Mouse (Mus musculus): ENCODE data around the gene Rgl1.
A peak's percentile ranks its signal among the peaks of the same experiment; 100 is the strongest.
"Not testable (repeated sequence)": the region's sequence is repeated elsewhere in the genome, so short reads cannot be mapped to it uniquely, and the experiment has no call there.

Gene Rgl1

DNA sequence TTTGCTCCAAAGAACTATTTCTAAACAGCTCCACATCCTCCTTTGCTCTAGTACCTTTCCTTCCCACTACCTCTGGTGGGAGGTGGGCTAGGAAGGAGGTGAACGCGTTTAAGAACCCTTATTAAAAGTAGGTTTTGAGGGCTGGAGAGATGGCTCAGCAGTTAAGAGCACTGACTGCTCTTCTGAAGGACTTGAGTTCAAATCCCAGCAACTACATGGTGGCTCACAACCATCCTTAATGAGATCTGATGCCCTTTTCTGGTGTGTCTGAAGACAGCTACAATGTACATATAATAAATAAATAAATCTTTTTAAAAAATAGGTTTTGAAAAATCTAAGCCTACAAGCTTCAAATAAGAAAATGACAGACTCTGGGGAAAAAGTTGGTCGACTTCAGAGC is 19.3 kb upstream of the Rgl1 start:
- not testable (repeated sequence) for DNase-seq (ENCODE audit: low spot score in 2 of 2)

DNA sequence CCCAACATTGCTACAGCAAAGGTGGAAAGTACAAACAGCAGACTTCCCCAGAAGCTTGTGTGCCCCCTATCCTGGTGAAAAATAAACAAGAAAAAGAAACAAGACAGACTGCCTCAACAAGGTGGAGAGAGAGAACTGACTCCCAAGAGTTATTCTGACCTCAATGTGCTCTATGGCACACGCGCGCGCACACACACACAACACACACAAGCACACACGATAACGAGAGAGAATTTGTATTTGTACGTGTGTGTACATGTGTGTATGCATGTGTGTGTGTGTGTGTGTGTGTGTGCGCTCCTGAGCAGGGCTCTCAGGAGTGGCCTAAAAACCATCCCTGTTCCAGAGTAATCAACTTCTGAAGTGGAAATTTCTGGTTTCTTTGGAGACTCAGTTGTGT is 18.5 kb upstream of the Rgl1 start:
- no peak for DNase-seq (ENCODE audit: low spot score in 2 of 2)

DNA sequence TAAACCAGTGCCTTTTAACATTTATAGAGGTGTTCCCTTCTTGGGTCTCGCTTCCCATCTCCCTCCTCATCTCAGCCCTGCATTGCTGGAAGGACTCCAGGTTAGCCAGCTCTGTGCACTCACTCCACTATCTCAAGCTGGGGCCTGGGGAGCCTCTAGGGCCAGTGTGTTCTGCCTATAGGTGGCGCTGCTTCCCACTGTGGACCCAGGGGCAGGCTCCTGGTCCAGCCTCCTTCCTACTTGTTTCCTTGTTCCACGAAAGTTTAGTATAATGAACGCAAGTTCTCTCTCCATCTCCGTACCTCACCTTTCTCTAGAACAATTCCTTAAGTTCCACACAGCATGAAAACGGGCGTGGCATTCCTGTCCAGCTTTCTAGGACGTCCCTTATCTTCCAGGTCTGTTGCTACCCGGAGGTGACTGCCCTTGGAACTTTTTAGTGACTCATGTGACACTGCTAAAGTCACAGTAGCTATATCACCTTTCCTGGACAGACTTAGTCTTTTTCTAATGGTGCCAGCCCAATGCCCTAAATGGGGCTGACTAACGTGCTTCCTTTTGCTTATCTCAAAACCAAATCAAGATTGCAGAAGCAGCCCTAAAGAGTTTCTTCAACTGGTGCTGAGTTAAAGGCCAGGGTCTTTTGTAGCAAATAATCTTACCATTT is 13.1 kb upstream of the Rgl1 start:
- DNase-seq (ENCODE audit: low spot score in 2 of 2): peak in 1 of 2 experiments; percentile 57

DNA sequence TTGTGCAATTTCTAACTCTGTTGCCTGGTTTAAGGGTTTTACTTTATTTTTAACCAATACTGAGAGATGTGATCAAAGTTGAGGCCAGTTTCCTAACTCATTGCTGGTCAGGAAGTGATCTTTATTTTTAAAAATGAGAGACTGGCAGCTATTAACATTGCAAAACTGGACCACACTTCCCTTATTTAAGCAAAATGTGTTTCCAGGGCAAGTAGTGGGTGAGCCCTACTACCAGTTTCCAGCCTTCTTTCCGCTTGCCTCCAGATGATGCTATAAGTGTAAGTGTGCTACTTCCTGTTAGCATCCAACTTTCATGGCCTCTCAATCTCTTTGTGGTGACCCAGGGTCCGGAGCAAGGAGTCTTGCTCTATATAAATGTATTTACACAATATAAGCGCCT is 8.4 kb upstream of the Rgl1 start:
- DNase-seq (ENCODE audit: low spot score in 2 of 2): not testable (repeated sequence)

DNA sequence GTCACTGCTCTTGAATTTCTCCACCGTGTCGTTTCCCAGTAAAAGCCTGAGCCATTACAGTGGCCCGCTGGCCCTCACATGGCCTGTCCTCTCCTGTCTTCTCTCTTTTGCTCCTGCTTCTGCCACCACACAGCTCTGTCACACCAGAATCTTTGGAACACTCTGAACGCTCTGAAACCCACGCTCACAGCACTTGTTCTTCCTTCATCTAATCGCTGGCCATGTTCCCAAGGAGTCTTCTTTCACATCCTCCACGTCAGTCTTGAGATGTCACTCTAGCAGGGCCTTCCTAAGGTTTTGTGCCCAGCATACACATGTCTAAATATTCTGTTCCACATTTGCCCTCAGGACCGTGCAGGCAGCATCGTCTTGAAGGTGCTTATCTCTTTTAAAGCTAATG is 4.9 kb upstream of the Rgl1 start:
- no peak for DNase-seq (ENCODE audit: low spot score in 2 of 2)

DNA sequence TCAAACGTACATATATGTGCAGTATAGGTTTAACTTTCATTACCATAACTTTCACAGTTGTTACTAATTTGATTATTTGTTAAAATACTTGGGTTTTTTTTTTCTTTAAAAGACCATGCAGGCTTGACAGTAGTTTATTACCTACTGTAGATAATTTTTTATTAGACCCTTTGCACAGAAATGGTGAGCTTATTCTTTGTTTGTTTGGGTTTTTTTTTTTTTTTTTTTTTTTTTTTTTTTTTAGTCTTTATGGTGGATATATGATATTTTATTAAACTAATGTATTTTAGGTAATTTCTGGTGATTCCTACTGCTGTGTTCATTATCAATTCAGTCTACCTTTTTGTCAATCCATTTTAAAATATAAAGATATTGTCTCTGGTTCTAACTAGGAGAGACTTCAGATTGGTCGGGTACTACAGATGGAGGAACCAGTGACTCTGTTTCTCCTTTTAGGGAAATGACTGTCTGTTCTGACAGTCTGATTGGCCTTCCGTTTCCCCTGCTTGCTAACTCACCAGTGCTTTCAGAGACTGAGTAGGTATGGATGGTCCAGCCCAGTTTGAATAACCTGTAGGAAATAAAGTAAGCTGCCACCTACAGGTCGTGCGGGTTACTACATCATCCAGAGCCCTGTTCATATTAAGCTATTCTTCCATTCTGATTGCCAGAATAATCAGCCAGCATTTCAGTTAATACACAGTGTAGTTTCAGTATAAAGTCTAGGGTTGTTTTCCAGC is 1.8 kb upstream of the Rgl1 start:
- peak; percentile 65 to 86 for DNase-seq (ENCODE audit: low spot score in 2 of 2)

DNA sequence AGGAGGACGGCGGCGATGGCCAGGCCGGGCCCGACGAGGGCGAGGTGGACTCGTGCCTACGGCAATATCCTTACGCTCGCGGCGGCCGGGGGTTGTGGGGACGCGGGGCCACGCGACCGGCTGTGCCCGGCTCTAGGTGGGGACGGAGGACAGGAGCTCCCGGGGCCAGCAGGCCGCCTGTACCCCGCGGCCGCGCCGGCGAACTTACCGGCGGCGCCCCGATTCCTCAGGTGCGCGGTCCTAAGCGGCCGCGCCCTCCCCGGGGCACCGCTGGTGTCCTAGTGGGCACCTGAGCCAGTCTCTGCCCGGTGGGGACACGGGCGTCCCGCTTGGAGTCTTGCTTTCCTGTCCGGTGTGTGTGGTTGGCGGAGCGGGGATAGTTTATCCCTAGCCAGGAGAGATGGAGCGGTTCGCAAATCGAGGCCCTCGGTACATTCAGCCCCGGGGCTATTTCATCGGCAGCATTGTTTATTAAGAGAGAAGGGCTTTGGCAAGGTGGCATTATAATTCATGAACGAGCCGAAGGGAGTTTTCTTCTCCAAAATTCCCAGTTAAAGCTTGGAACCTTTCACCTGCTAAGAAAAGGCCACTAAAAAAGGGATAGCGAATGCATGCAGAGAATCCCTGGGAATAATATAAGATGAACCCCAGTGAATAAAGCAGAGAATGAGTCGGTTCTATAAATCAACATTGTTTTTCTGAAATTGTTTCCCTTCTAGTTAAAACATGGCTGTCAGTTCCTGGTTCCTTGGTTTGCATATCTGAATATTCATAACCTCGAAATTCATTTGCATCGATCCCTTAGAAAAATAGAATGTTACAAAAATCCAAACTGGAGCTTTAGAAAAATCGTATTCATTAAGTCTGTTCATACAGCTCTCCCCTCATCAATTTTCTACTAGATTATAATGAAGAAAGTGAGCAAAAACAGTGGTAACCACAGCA is 925 bp upstream of the Rgl1 start:
- DNase-seq (ENCODE audit: low spot score in 2 of 2): no peak

DNA sequence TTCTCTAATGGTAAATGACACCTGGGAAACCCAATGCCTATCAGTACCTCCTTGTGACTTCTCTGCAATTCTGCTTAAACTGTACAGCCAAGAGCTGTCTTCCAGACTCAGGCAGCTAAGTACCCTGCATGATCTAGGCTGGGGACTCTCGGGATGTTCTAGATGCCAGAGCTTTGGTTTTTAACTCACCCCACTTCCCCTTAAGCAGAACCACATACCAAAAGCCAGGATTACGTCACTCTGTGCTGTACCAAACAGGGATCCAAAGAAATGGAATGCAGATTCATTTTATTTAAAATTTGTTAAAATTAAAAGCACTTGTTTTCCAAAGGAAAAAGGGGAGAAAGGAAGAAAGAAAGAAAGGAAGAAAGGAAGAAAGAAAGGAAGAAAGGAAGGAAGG is 4.4 kb downstream of the Rgl1 start:
- no peak for DNase-seq (ENCODE audit: low spot score in 2 of 2)

DNA sequence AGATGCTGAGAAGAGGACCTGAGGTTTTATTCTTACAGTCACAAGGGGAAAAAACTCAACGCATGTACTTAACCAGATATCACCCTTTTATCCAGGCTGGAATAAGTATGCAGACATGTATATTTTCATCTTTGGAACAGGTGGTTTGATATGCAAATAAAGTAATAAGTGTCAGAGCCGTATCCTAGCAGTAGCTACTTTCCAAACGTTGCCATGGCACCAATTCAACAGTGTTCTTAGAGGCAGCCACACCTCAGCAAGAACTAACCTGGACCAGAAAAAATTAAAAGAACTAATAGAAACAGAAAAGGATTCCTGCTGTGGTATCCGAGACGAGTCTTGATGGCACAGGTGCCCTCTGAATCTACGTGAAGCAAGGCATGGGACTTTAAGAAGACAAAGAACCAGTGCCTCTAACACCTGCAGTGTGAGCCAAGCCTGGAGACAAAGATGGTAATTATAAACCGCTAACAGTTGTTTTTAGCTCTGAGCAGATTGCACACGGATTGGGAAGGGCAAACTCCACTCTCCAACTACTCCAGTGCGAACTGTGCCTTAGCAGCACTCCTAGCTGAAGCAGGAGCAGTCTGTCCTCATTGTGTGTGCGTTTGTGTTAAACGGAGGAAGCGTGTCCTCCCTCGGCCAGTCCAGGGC is 15.7 kb downstream of the Rgl1 start, which contains the start of gene Apobec4:
Gene Apobec4 (plus strand): TSS at position 240 of the 654 bp plus-strand sequence.
- no peak for DNase-seq (ENCODE audit: low spot score in 2 of 2)

DNA sequence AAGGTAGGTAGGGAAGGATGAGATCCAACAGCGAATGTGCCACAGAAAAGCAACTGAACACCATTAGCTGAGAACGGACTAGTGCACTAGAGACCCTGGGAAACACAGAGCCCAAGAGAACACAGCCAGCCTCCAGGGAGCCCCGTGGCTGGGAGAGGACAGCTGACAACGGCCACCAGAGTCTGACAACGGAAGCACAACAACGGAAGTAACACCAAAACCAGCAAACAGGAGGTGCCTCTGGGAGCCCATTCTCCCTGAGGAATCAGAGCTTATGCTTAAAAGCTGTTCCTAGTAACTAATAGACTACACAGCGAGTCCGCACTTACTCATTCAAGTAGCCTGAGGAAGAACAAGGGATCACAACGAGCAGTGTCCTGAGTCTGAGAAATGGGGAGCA is 16.9 kb downstream of the Rgl1 start:
- DNase-seq (ENCODE audit: low spot score in 2 of 2): no peak

DNA sequence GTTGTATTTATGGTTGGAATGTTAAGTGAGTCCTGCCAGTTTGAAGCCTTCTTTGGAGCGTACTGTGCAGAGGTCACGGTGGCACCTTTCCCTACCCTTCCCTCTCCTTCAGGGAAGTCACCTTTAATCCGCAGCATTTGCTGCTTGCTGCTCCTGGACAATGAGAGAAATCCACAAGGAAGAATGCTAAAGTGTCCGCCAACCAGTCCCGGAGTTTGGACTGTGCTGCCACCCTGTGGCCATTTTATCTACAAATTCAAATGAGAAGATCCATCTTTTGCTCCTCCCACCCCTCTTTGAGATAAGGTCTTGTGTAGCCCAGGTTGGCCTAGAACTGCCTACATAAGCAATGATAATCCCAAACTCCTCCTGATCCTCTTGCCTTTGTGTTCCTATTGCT is 19.7 kb downstream of the Rgl1 start:
- peak; percentile 82 to 87 for DNase-seq (ENCODE audit: low spot score in 2 of 2)

DNA sequence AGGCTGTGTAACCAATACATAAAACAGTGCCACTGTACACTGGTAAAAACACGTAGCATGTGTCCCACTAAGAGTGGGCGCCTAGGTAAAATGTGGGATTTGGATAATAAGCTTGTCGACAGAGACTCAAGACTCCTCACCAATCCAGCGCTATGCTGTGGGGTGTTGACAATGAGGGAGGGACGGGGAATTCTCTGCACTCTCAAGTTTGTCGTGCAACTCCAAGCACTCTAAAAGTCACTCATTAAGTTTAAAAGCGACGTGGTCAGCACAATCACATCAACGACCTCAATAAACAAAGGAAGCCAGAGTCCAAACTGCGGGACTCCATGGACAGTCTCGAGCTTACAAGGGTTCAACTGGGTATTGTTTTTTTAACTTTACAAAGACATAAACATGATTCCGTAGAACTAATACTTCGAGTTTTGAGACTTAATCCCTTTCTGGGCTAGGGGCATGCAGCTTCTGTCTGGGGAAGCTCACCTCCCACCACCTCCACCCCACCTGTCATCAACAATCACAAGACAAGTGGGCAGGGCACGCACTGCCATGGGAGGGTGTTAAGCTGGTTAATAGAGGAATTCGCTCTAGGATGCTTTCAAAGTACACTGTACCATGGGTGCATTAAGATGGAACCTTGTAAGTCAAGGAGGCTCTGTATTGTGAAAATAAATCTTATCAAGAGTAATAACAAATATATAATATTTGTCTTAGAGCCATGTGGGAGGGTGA is 22.9 kb downstream of the Rgl1 start:
- no peak for DNase-seq (ENCODE audit: low spot score in 2 of 2)

DNA sequence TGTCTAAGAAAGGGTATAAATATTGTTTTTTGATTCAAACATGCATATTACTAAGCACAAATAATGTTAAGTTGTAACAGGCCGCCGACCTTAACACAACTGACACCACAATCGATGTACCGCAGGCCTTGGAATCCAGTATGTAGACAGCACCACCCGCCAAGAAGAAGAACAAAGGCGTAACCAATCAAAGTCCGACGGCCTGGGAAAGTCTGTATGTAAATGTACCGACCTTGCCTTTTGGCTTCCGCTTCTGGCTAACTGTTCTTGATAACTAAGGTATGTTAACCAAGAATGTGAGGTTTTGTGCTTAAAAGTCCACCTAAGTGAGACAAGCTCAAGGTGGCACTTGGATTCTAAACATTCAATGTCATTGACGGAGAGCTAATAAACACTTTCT is 26.8 kb downstream of the Rgl1 start:
- DNase-seq (ENCODE audit: low spot score in 2 of 2): no peak

DNA sequence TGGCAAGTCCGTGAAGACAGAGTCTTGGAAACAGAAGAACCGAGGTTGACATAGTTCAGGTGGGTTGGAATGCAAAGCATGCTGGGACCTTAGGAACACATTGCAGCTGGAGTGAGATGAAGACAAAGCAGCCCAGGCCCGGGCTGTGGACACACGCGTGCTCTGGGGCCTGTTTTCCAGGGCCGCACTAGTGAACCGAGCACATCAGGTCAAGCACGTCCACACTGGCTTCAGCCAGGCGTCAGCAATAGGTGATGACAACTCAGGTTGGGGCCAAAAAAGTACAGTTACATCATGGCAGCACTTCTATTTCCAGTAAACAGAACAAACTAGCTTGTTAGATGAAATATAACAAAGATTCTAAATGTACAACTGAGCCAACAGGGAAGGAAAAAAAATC is 27.4 kb downstream of the Rgl1 start:
- DNase-seq (ENCODE audit: low spot score in 2 of 2): no peak

DNA sequence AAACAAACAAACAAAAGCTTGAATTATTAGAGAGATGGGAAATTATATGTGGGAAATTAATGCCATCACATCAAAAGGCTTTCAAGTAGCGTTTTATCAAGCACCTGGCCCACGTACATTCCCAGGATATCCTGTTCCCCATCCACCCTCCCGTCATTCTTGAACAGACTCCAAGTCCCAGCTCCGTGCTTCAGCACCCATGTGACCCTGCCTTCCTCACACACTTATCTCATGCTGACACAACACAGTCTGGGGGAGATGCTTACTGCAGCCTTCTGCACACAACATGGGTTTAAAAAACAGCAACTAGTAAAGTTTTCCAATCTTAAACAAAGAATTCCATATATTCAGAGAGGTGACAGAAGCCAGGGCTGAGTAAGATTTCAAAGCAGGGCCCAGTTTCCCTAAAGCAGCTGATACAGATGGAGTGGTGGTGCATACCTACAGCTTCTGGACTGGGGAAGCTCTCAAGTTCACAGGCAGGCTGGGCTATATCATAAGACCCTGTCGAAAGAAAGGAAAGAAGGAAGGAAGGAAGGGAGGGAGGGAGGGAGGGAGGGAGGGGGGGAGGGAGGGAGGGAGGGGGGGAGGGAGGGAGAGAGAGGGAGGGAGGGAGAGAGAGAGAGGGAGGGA is 38.4 kb downstream of the Rgl1 start:
- DNase-seq (ENCODE audit: low spot score in 2 of 2): no peak

DNA sequence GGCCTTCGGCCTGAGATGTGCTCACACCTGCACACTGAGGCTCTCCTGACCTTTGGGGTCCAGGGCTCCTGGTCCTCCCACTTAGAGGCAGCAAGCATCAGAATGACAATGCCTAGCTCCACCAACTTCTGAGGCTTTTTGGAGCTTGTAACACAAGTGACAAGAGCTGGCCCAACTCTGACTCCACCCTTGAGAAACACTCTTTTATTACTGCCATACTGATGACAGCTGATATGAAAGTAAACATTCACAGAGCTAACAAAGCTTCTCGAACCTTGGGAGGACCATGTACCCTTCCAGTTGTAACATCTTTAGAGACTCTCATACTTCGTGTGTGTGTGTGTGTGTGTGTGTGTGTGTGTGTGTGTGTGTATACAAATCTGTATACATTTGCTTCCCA is 40.1 kb downstream of the Rgl1 start:
- DNase-seq (ENCODE audit: low spot score in 2 of 2): no peak

DNA sequence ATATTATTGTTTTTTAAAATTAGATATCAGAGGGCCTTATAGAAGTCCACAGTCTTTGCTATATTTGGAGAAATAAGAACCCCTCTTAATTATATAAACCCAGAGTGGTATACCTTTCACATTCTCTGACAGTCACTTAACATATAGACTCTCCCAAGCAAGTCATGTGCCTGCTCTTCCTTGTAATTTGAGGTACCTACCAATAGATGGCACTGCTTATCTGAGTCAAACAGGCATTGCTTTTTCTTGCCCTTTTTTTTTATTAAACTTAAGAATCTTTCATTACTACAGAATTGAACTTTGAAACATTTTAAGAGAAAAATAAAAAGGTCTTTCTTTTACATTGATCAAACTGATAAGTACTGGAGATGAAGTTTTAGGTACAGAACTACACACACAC is 41.9 kb downstream of the Rgl1 start:
- no peak for DNase-seq (ENCODE audit: low spot score in 2 of 2)

DNA sequence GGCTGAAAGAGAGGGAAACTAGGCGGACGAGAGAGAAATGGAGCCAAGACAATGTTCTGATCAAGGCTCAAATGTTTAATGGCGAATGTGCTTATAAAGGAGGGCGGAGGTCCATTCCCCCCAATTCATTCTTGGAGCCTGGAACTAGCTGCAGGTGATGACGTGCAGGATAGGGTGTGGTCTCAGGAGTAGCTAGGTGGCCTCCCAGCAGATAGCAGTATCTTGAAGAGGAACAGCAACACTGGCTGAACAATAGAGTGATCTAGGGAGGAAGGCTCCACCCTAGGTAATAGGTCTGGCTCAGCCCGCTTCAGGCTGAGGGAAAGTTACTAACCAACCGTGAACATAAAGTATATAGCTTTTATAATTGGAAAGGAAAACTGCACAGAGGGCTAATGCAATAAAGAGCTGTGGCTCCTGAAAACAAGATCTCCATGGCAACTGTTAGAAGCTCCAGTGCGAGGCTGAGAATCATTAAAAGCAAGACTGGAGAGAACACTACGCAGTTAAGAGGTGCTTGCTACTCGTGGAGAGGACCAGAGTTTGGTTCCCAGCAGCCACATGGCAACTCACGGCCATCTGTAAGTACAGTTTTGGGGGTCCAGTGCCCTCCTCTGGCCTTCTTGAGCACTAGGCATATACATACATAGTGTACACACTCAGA is 44.5 kb downstream of the Rgl1 start:
- DNase-seq (ENCODE audit: low spot score in 2 of 2): no peak

DNA sequence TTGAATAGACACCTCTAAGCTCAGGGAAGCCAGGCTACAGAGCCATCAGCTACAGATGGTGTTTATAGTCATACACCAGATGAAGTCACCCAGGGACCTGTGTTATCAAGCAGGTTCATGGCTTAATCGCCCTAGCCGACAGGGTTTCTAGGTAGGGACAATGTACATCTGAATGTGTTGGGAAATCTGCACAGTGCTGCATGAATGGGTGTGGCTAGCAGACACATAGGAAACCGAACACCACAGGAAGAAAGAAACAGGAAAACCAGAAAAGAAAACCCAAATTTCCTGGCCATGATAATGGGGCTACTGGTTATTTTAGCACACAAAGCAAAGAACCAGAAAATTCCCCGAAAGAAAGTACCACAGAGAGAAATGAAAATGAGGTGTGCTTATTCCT is 45.2 kb downstream of the Rgl1 start:
- DNase-seq (ENCODE audit: low spot score in 2 of 2): no peak

DNA sequence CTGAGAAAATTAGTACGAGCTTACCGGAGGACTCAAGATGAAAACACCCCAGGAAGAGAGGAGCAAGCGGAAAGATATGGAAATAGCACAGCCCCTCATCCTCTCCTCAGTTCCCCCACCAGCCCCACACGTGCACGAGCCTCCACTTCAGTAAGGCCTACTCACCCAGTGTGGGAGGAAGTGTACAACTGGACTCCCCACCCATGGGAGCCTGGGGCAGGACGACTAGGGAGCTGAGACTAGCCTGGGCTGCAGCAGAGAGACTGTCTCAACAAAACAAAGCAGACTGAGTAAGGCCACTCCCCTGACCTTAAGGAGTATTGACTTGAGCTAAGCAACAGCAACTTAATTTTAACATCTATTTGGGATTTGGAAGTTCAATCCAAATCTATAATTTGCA is 48.0 kb downstream of the Rgl1 start:
- DNase-seq (ENCODE audit: low spot score in 2 of 2): no peak
